Mouse (Mus musculus): ENCODE data around the gene Poldip3. TPM values are rescaled to one million over a fixed set of nuclear protein-coding genes. Genes with fewer than 3 reads are reported as not detected.

Gene Poldip3
- polyA plus RNA-seq (2014; fragmentation: Nextera tagmentation; extraction: Ambion mirVana), result 161 and 174 TPM in 2 replicates

DNA sequence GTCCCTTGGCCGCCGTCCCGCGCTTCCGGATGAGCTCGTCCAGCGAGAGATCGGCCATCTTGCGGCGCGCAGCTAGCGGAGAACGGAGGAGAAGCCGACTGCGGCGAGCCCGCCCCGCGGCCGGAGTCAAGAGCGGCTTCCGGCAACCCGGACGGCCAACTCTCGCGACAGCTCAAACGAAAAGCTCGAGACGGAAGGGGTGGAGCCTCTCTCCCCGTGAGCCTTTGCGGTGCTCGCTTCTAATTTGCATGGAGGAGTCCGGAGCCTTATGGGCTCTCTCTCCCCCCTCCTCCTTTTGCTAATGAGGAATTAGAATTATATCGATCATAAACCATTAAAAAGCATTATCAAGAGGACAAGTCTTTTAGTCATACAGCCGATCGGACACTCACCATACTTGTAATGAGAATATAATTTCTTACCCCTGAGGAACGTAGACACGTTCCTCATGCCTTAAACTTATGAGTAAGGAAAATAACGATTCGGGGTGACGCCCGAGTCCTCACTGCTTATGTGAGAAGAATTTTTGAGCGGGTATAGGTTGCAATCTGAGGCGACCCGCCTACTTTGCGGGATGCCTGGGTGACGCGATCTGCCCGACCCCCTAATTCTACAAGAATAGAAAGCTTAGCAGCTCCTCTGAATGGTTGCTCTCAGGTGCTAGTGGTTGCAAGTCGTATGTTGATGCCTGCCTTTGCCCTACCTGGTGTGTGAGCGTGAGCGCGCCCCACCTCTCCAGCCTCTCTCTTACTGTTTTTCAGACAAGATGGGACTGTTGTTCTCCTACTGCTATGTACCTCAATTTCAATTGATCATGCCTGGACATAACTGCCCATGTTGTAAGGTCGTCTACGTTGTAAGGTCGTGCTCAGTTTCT lies at the start of gene Poldip3:
Gene Poldip3, minus strand, starts transcription at position 189 of the 877 bp plus-strand sequence.
- DNase-seq (ENCODE audit: low spot score), result peak; percentile 99
- peak within 1 kb of the TSS; percentile 94 for H3K4me3 ChIP-seq (ENCODE audit: low read depth, low read length)
- H3K9me3 ChIP-seq (replicated peaks; ENCODE audit: control insufficient read depth, low read length), result no peaks in the 10 kb centered on the region
- no peaks in the 10 kb centered on the region for H3K27me3 ChIP-seq (ENCODE audit: control insufficient read depth, insufficient read depth, low read length)
- H3K36me3 ChIP-seq (replicated peaks; ENCODE audit: control insufficient read depth, insufficient read depth, low read depth, low read length), result no peaks in the 10 kb centered on the region; the same call in 1 of the 2 replicates
- peak within 1 kb of the TSS; percentile 76 for H3K4me2 ChIP-seq (ENCODE audit: low read depth, low read length)
- ATAC-seq (replicated peaks; ENCODE audit: insufficient number of reproducible peaks, low FRiP score, low TSS enrichment, low read depth), result peak; percentile 92
- peak within 1 kb of the TSS; percentile 96 for H3K9ac ChIP-seq (replicated peaks; ENCODE audit: low read length)
- peak within 1 kb of the TSS; percentile 96 for H3K27ac ChIP-seq (replicated peaks; ENCODE audit: low read depth, low read length)
- no peaks in the 10 kb centered on the region; the same call in 1 of the 2 replicates for H3K4me1 ChIP-seq (ENCODE audit: control insufficient read depth, insufficient read depth, low read length)
- under 1% methylated on average over 56 of the region's 56 CpGs for WGBS

GRCm38 (mm10) chr15:83193413-83193812 lies 44.2 kb upstream of the Poldip3 start:
- WGBS, result 93% methylated on average over 4 of the region's 4 CpGs
- ATAC-seq (replicated peaks; ENCODE audit: insufficient number of reproducible peaks, low FRiP score, low TSS enrichment, low read depth) (no peak), DNase-seq (ENCODE audit: low spot score) (no peak)
- no peaks in the 10 kb centered on the region for H3K36me3 ChIP-seq (replicated peaks; ENCODE audit: control insufficient read depth, insufficient read depth, low read depth, low read length)
- no peaks in the 10 kb centered on the region for H3K9me3 ChIP-seq (replicated peaks; ENCODE audit: control insufficient read depth, low read length)
- no peak overlapping the region for H3K4me2 ChIP-seq (ENCODE audit: low read depth, low read length)
- no peaks in the 10 kb centered on the region for H3K27me3 ChIP-seq (ENCODE audit: control insufficient read depth, insufficient read depth, low read length)
- H3K27ac ChIP-seq (replicated peaks; ENCODE audit: low read depth, low read length), result no peak overlapping the region
- H3K9ac ChIP-seq (replicated peaks; ENCODE audit: low read length), result no peak overlapping the region
- H3K4me1 ChIP-seq (ENCODE audit: control insufficient read depth, insufficient read depth, low read length), result no peaks in the 10 kb centered on the region
- no peak overlapping the region for H3K4me3 ChIP-seq (ENCODE audit: low read depth, low read length)

GRCm38 (mm10) chr15:83182351-83182750 lies 33.2 kb upstream of the Poldip3 start:
- Histone ChIP-seq H3K4me2 (ENCODE audit: low read depth, low read length) (no peak overlapping the region), H3K9me3 (replicated peaks; ENCODE audit: control insufficient read depth, low read length) (no peaks in the 10 kb centered on the region), H3K9ac (replicated peaks; ENCODE audit: low read length) (no peak overlapping the region), H3K4me3 (ENCODE audit: low read depth, low read length) (no peak overlapping the region), H3K36me3 (replicated peaks; ENCODE audit: control insufficient read depth, insufficient read depth, low read depth, low read length) (no peaks in the 10 kb centered on the region), H3K4me1 (ENCODE audit: control insufficient read depth, insufficient read depth, low read length) (no peaks in the 10 kb centered on the region), H3K27me3 (ENCODE audit: control insufficient read depth, insufficient read depth, low read length) (no peaks in the 10 kb centered on the region), H3K27ac (replicated peaks; ENCODE audit: low read depth, low read length) (no peak overlapping the region)
- DNase-seq (ENCODE audit: low spot score) (no peak), ATAC-seq (replicated peaks; ENCODE audit: insufficient number of reproducible peaks, low FRiP score, low TSS enrichment, low read depth) (no peak)
- WGBS, result 82% methylated on average over 5 of the region's 5 CpGs

DNA sequence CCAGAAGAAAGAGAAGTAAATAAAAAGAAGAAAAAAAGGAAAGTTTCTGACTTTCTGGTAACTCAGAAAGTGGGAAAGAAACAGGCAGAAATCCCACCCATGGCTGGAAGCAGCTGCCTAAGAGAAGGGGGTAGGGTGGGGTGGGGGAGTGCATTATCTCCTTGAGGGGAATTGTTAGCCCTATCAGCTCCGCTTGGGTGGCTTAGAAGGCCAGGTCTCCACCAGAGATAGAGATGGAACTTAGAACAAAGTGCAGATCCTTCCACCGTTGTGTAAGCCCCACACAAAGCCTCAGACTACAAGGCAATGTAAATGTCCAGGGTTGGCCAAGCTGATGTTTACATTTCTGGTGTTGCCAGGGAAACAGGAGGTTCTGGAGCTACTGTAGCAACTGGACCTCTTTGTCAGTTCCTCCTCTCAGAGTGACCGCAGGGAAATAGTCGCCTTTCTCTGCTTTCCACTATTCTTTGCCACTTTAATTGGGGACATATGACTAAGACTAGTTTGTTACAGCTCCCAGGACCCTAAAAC lies 32.7 kb upstream of the Poldip3 start:
- 68% methylated on average over 4 of the region's 4 CpGs for WGBS

GRCm38 (mm10) chr15:83180004-83180403 lies 30.8 kb upstream of the Poldip3 start:
- ATAC-seq (replicated peaks; ENCODE audit: insufficient number of reproducible peaks, low FRiP score, low TSS enrichment, low read depth) (no peak), DNase-seq (ENCODE audit: low spot score) (no peak)
- Histone ChIP-seq H3K36me3 (replicated peaks; ENCODE audit: control insufficient read depth, insufficient read depth, low read depth, low read length) (no peaks in the 10 kb centered on the region), H3K4me2 (ENCODE audit: low read depth, low read length) (no peak overlapping the region), H3K9me3 (replicated peaks; ENCODE audit: control insufficient read depth, low read length) (no peaks in the 10 kb centered on the region), H3K27ac (replicated peaks; ENCODE audit: low read depth, low read length) (no peak overlapping the region), H3K27me3 (ENCODE audit: control insufficient read depth, insufficient read depth, low read length) (no peaks in the 10 kb centered on the region), H3K4me1 (ENCODE audit: control insufficient read depth, insufficient read depth, low read length) (no peaks in the 10 kb centered on the region), H3K4me3 (ENCODE audit: low read depth, low read length) (no peak overlapping the region), H3K9ac (replicated peaks; ENCODE audit: low read length) (no peak overlapping the region)
- 79% methylated on average over 6 of the region's 6 CpGs for WGBS

More for the DNA sequence above, 32.7 kb upstream of the Poldip3 start:
- Histone ChIP-seq H3K36me3 (replicated peaks; ENCODE audit: control insufficient read depth, insufficient read depth, low read depth, low read length) (no peaks in the 10 kb centered on the region), H3K27me3 (ENCODE audit: control insufficient read depth, insufficient read depth, low read length) (no peaks in the 10 kb centered on the region), H3K4me3 (ENCODE audit: low read depth, low read length) (no peak overlapping the region), H3K9me3 (replicated peaks; ENCODE audit: control insufficient read depth, low read length) (no peaks in the 10 kb centered on the region), H3K9ac (replicated peaks; ENCODE audit: low read length) (no peak overlapping the region), H3K27ac (replicated peaks; ENCODE audit: low read depth, low read length) (no peak overlapping the region), H3K4me2 (ENCODE audit: low read depth, low read length) (no peak overlapping the region), H3K4me1 (ENCODE audit: control insufficient read depth, insufficient read depth, low read length) (no peaks in the 10 kb centered on the region)
- ATAC-seq (replicated peaks; ENCODE audit: insufficient number of reproducible peaks, low FRiP score, low TSS enrichment, low read depth) (no peak), DNase-seq (ENCODE audit: low spot score) (no peak)

DNA sequence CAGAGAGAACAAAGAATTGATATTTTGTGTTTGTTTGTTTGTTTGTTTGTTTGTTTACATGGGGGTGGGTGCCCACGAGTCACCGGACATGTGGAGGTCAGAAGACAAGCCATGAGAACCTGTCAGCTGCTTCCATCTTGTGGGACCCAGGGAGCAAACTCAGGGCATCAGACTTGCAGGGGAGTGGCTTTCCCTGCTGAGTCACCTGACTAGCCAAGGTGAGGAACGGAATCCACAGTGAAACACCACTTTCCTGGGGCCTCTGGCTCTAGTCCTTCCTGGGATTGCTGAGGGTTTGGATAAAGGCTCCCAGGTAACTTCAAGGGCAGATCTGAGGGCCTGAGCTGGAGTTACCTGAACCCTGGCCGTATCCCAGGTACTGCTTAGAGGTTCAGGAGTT lies 27.5 kb upstream of the Poldip3 start:
- WGBS, result 81% methylated on average over 4 of the region's 4 CpGs
- ATAC-seq (replicated peaks; ENCODE audit: insufficient number of reproducible peaks, low FRiP score, low TSS enrichment, low read depth), result no peak

DNA sequence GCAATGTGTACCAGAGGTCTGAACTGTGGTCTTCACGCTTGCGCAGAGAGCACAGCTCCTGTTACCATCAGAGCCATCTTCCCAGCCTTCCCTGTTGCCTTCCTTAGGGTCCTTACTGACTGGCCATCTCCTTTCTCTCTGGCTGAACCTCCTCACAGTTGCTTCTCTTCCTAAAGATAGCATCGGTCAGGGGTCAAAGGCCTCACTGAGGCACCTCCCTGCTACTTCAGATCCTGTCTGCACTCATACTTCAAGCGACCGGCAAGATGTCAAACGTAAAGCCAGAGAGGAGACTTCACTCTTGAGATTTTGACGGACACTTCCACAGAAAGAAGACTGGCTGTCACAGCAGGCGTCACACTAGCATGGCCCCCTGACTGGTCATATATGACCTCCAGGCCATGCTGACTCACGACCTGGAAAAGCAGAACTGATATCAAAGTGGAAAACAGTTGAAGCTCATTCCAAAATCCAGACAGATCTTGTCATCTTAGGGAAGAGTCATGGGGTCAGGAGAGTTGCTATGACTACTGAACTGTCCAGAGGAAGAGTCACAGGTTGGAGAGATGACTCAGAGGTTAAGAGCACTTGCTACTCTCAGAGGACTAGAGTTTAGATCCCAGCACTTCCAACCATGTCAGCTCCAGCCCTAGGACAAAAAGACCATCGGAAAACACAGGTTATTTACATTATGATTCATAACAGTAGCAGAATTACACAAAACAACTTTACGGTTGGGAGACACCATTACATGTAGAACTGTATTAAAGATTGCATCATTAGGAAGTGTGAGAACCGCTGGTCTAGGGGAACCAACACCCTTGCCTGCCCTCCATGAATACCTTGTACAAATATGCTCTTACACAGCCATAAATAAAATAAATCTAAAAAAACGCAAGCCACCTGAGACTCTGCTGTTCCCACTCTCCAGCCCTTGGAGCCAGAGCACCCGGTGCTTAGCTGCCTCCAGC lies 25.0 kb upstream of the Poldip3 start:
- Histone ChIP-seq H3K27ac (replicated peaks; ENCODE audit: low read depth, low read length) (no peak overlapping the region), H3K4me3 (ENCODE audit: low read depth, low read length) (no peak overlapping the region), H3K4me2 (ENCODE audit: low read depth, low read length) (no peak overlapping the region), H3K36me3 (replicated peaks; ENCODE audit: control insufficient read depth, insufficient read depth, low read depth, low read length) (no peaks in the 10 kb centered on the region), H3K4me1 (ENCODE audit: control insufficient read depth, insufficient read depth, low read length) (peaks cover 2% of the 10 kb centered on the region; the same call in 1 of the 2 replicates), H3K9me3 (replicated peaks; ENCODE audit: control insufficient read depth, low read length) (no peaks in the 10 kb centered on the region), H3K27me3 (ENCODE audit: control insufficient read depth, insufficient read depth, low read length) (no peaks in the 10 kb centered on the region), H3K9ac (replicated peaks; ENCODE audit: low read length) (no peak overlapping the region)
- ATAC-seq (replicated peaks; ENCODE audit: insufficient number of reproducible peaks, low FRiP score, low TSS enrichment, low read depth) (no peak), DNase-seq (ENCODE audit: low spot score) (no peak)
- 89% methylated on average over 14 of the region's 14 CpGs for WGBS

More for the DNA sequence above, 27.5 kb upstream of the Poldip3 start:
- Histone ChIP-seq H3K9ac (replicated peaks; ENCODE audit: low read length) (no peak overlapping the region), H3K4me2 (ENCODE audit: low read depth, low read length) (no peak overlapping the region), H3K4me1 (ENCODE audit: control insufficient read depth, insufficient read depth, low read length) (peaks cover 2% of the 10 kb centered on the region; the same call in 1 of the 2 replicates), H3K4me3 (ENCODE audit: low read depth, low read length) (no peak overlapping the region), H3K9me3 (replicated peaks; ENCODE audit: control insufficient read depth, low read length) (no peaks in the 10 kb centered on the region), H3K36me3 (replicated peaks; ENCODE audit: control insufficient read depth, insufficient read depth, low read depth, low read length) (no peaks in the 10 kb centered on the region), H3K27me3 (ENCODE audit: control insufficient read depth, insufficient read depth, low read length) (no peaks in the 10 kb centered on the region), H3K27ac (replicated peaks; ENCODE audit: low read depth, low read length) (no peak overlapping the region)
- DNase-seq (ENCODE audit: low spot score), result no peak

Measured in embryonic facial prominence, embryonic 11.5 days (tissue).